Mouse (Mus musculus) CH12.LX (cell line): ENCODE data around the gene Ahrr. TPM values are rescaled to one million over a fixed set of nuclear protein-coding genes. Genes with fewer than 3 reads are reported as not detected.

Experiments used
- DNase-seq: peaks from one replicate; pipeline ENCODE4 v3.0.0-alpha.2; 2013; ENCODE audit errors: extremely low read depth
- H3K27ac ChIP-seq: 2 replicates; pipeline ENCODE4 v1.5.1; 2012; ENCODE audit warnings: low read depth, mild to moderate bottlenecking, control low read depth, moderate library complexity; ENCODE audit not compliant: insufficient read depth
- H3K27me3 ChIP-seq: replicated peaks from 2 replicates; pipeline ENCODE3; 2012; ENCODE audit warnings: inconsistent platforms
- H3K36me3 ChIP-seq, 2 experiments: replicated peaks in 1 of 2; 2 replicates each; pipeline versions ENCODE3 to v1.6.1; 2012; ENCODE audit warnings: inconsistent platforms in 1 of 2, low read length in 1 of 2, mild to moderate bottlenecking in 1 of 2, mixed read lengths in 1 of 2, moderate library complexity in 1 of 2; ENCODE audit not compliant: control insufficient read depth in 1 of 2, insufficient read depth in 1 of 2
- H3K4me1 ChIP-seq, 2 experiments: 2 replicates each; pipeline ENCODE4 v1.6.1; 2012; ENCODE audit warnings: inconsistent platforms in 1 of 2, moderate library complexity in 1 of 2; ENCODE audit not compliant: insufficient read depth in 2 of 2, control insufficient read depth in 1 of 2
- H3K4me2 ChIP-seq: 2 replicates; pipeline ENCODE4 v1.6.1; 2012; ENCODE audit warnings: low read depth, mild to moderate bottlenecking, control low read depth; ENCODE audit not compliant: poor library complexity, insufficient read depth, severe bottlenecking
- H3K4me3 ChIP-seq, 3 experiments: fragments of 150-350 bp in 1 of 3; sonication (generic) in 1 of 3; replicated peaks in 1 of 3; 2 replicates each; pipeline versions ENCODE3 to v1.5.1; 2011 to 2012; ENCODE audit warnings: low read depth in 2 of 3, low read length in 2 of 3, mild to moderate bottlenecking in 2 of 3, moderate library complexity in 2 of 3, control low read depth in 1 of 3, improper control_type of control experiment in 1 of 3, inconsistent platforms in 1 of 3, mixed read lengths in 1 of 3; ENCODE audit not compliant: poor library complexity in 1 of 3
- H3K79me2 ChIP-seq: replicated peaks from 2 replicates; pipeline ENCODE4 v1.6.1; 2012; ENCODE audit warnings: mild to moderate bottlenecking, moderate library complexity; ENCODE audit not compliant: control insufficient read depth, poor library complexity, insufficient read depth, severe bottlenecking; ENCODE audit errors: extremely low read depth
- H3K9ac ChIP-seq: 2 replicates; pipeline ENCODE4 v1.6.1; 2012; ENCODE audit warnings: low read depth, mild to moderate bottlenecking, control low read depth, moderate library complexity; ENCODE audit not compliant: insufficient read depth
- H3K9me3 ChIP-seq: replicated peaks from 2 replicates; pipeline ENCODE3; 2012; ENCODE audit warnings: low read length, inconsistent platforms, mixed read lengths
- BHLHE40 ChIP-seq: IDR thresholded peaks from 2 replicates; pipeline ENCODE4 v1.6.1; 2011; ENCODE audit warnings: mild to moderate bottlenecking, low read depth, low read length, improper control_type of control experiment
- CHD1 ChIP-seq: IDR thresholded peaks from 2 replicates; pipeline ENCODE4 v1.6.1; 2012; ENCODE audit warnings: low read depth, low read length, improper control_type of control experiment, inconsistent platforms
- CHD2 ChIP-seq: IDR thresholded peaks from 2 replicates; pipeline ENCODE4 v1.6.1; 2011; ENCODE audit warnings: low read length, improper control_type of control experiment
- CTCF ChIP-seq, 2 experiments: IDR thresholded peaks in 1 of 2; conservative IDR thresholded peaks in 1 of 2; 2 replicates each; pipeline ENCODE4 v1.5.1; 2011 to 2012; ENCODE audit warnings: low read depth in 2 of 2, low read length in 2 of 2, improper control_type of control experiment in 1 of 2, inconsistent platforms in 1 of 2, mild to moderate bottlenecking in 1 of 2, moderate library complexity in 1 of 2
- E2F4 ChIP-seq: IDR thresholded peaks from 2 replicates; pipeline ENCODE4 v1.6.1; 2011; ENCODE audit warnings: low read depth, low read length, improper control_type of control experiment; ENCODE audit not compliant: insufficient replicate concordance
- ETS1 ChIP-seq: conservative IDR thresholded peaks from 2 replicates; pipeline ENCODE4 v1.6.1; 2012; ENCODE audit warnings: low read depth, mild to moderate bottlenecking, inconsistent platforms, low read length, improper control_type of control experiment, moderate library complexity
- GABPA ChIP-seq: IDR thresholded peaks from 2 replicates; pipeline ENCODE4 v1.6.1; 2012; ENCODE audit warnings: low read depth, low read length, improper control_type of control experiment, inconsistent platforms; ENCODE audit not compliant: insufficient replicate concordance
- IRF4 ChIP-seq: IDR thresholded peaks from 2 replicates; pipeline ENCODE4 v1.6.1; 2014; ENCODE audit warnings: low read depth, mild to moderate bottlenecking, inconsistent platforms, low read length, improper control_type of control experiment
- JUN ChIP-seq: IDR thresholded peaks from 2 replicates; pipeline ENCODE4 v1.6.1; 2011; ENCODE audit warnings: low read depth, mild to moderate bottlenecking, low read length, improper control_type of control experiment, moderate library complexity; ENCODE audit not compliant: insufficient read depth
- JUND ChIP-seq: conservative IDR thresholded peaks from 2 replicates; pipeline ENCODE4 v1.6.1; 2011; ENCODE audit warnings: low read depth, low read length, improper control_type of control experiment
- KAT2A ChIP-seq: IDR thresholded peaks from 2 replicates; pipeline ENCODE4 v1.6.1; 2012; ENCODE audit warnings: low read length, improper control_type of control experiment, inconsistent platforms; ENCODE audit not compliant: insufficient replicate concordance
- MAFK ChIP-seq: IDR thresholded peaks from 2 replicates; pipeline ENCODE4 v1.6.1; 2011; ENCODE audit warnings: low read length, improper control_type of control experiment; ENCODE audit not compliant: insufficient replicate concordance
- MAZ ChIP-seq: IDR thresholded peaks from 2 replicates; pipeline ENCODE4 v1.6.1; 2012; ENCODE audit warnings: low read depth, mild to moderate bottlenecking, inconsistent platforms, low read length, improper control_type of control experiment, moderate library complexity
- MYC ChIP-seq: IDR thresholded peaks from 2 replicates; pipeline ENCODE4 v1.6.1; 2011; ENCODE audit warnings: low read depth, mild to moderate bottlenecking, improper control_type of control experiment, low read length
- NELFE ChIP-seq: IDR thresholded peaks from 2 replicates; pipeline ENCODE4 v1.6.1; 2011; ENCODE audit warnings: low read depth, low read length, improper control_type of control experiment
- NRF1 ChIP-seq: IDR thresholded peaks from 2 replicates; pipeline ENCODE4 v1.6.1; 2014; ENCODE audit warnings: low read depth, mild to moderate bottlenecking, inconsistent platforms, low read length, improper control_type of control experiment, moderate library complexity
- PAX5 ChIP-seq: IDR thresholded peaks from 2 replicates; pipeline ENCODE4 v1.6.1; 2012; ENCODE audit warnings: low read length, inconsistent platforms, mixed read lengths
- POLR2A ChIP-seq: IDR thresholded peaks from 2 replicates; pipeline ENCODE4 v1.6.1; 2011; ENCODE audit warnings: low read depth, mild to moderate bottlenecking, improper control_type of control experiment, low read length
- POLR2AphosphoS2 ChIP-seq: IDR thresholded peaks from 2 replicates; pipeline ENCODE4 v1.6.1; 2011; ENCODE audit warnings: low read depth, low read length, improper control_type of control experiment
- RAD21 ChIP-seq: IDR thresholded peaks from 2 replicates; pipeline ENCODE4 v1.6.1; 2011; ENCODE audit warnings: low read depth, mild to moderate bottlenecking, low read length, improper control_type of control experiment, moderate library complexity
- RCOR1 ChIP-seq: conservative IDR thresholded peaks from 2 replicates; pipeline ENCODE4 v1.6.1; 2012; ENCODE audit warnings: low read depth, mild to moderate bottlenecking, inconsistent platforms, low read length, improper control_type of control experiment
- SIN3A ChIP-seq: IDR thresholded peaks from 2 replicates; pipeline ENCODE4 v1.6.1; 2012; ENCODE audit warnings: low read length, improper control_type of control experiment, inconsistent platforms
- SMC3 ChIP-seq: IDR thresholded peaks from 2 replicates; pipeline ENCODE4 v1.6.1; 2011; ENCODE audit warnings: low read depth, low read length, improper control_type of control experiment
- TBP ChIP-seq: conservative IDR thresholded peaks from 2 replicates; pipeline ENCODE4 v1.6.1; 2011; ENCODE audit warnings: low read depth, low read length, improper control_type of control experiment
- UBTF ChIP-seq: IDR thresholded peaks from 2 replicates; pipeline ENCODE4 v1.6.1; 2012; ENCODE audit warnings: low read depth, mild to moderate bottlenecking, inconsistent platforms, low read length, improper control_type of control experiment, moderate library complexity
- USF1 ChIP-seq: IDR thresholded peaks from 2 replicates; pipeline ENCODE4 v1.6.1; 2014; ENCODE audit warnings: low read depth, mild to moderate bottlenecking, inconsistent platforms, low read length, improper control_type of control experiment
- USF2 ChIP-seq: conservative IDR thresholded peaks from 2 replicates; pipeline ENCODE4 v1.6.1; 2011; ENCODE audit warnings: low read depth, low read length, improper control_type of control experiment
- ZC3H11A ChIP-seq: IDR thresholded peaks from 2 replicates; pipeline ENCODE4 v1.6.1; 2012; ENCODE audit warnings: low read depth, mild to moderate bottlenecking, inconsistent platforms, low read length, improper control_type of control experiment
- ZMIZ1 ChIP-seq: IDR thresholded peaks from 2 replicates; pipeline ENCODE4 v1.6.1; 2012; ENCODE audit warnings: low read depth, mild to moderate bottlenecking, inconsistent platforms, low read length, improper control_type of control experiment
- ZNF384 ChIP-seq: IDR thresholded peaks from 2 replicates; pipeline ENCODE4 v1.6.1; 2012; ENCODE audit warnings: low read depth, low read length, improper control_type of control experiment, inconsistent platforms
- dilution Hi-C: fragments of 300-500 bp; cut with MboI; formaldehyde crosslinking; loops from 2 replicates; pipeline ENCODE4 v1.14.3; 2020; ENCODE audit warnings: low sequenced_read_pairs; ENCODE audit not compliant: extremely low pct_unique_long_range_greater_than_20kb, extremely low pct_ligation_motif_present
- in situ Hi-C: fragments of 300-500 bp; cut with MboI; formaldehyde crosslinking; loops from 3 replicates; pipeline ENCODE4 v1.14.3; 2019; ENCODE audit warnings: low sequenced_read_pairs, low pct_ligation_motif_present, low pct_unique_long_range_greater_than_20kb, mixed read lengths
- polyA plus RNA-seq: library from polyadenylated mRNA; unstranded; fragments of >175 nt; gene quantifications from 2 replicates; pipeline ENCODE4 v1.2.1, GENCODE M21; 2012; ENCODE audit warnings: low read depth; ENCODE audit not compliant: insufficient read length
- total RNA-seq, 2 experiments: library from RNA; depleted of rRNA; stranded (reverse); fragments of 300-350 nt in 1 of 2; fragments of >200 nt in 1 of 2; gene quantifications; 2 replicates each; pipeline ENCODE4 v1.2.3; 2012 to 2014

Ahrr gene
- total and polyA plus RNA-seq, 3 experiments: 0.90 to 1.0 (median 1.0) TPM

DNA sequence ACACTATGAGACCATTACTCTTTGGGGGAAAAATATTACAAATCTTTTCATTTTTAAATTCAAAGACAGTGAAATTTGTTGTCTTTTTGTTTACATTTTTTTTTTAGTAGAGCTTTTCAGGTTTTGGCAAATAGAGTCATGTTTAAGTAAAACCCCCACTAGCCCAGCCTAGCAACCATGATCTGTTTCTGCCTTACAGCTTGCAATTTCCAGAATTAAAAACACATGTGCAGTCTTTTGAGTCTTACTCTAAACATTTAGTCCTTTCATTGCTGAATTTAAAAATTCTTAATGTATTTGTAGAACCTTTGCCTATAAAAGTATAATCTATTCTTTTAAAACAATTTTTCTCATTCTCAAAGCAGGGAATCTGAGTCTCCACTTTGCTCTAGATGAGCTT lies 37.2 kb upstream of the Ahrr start:
- TF ChIP-seq USF1 (no peak), BHLHE40 (no peak), KAT2A (no peak), CTCF (conservative IDR thresholded peaks at IDR 0.05 in 1 of 2, IDR thresholded peaks at IDR 0.05 in 1 of 2; ENCODE audit: low read depth in 2 of 2, low read length in 2 of 2) (no peak), ZNF384 (no peak), POLR2A (no peak), JUND (no peak), MAFK (no peak), CHD2 (no peak)
- no peak overlapping the region for H3K27ac ChIP-seq
- H3K4me2 ChIP-seq: no peak overlapping the region
- in situ Hi-C loops (loop anchor here (25.0 kb wide), 1 partner anchor 183 kb away; no protein-coding TSS in a partner anchor), dilution Hi-C loops (no loop called here)
- DNase-seq: no peak
- peaks cover 58 to 75% of the 10 kb centered on the region in 2 experiments for H3K36me3 ChIP-seq
- H3K79me2 ChIP-seq: no peaks in the 10 kb centered on the region
- no peaks in the 10 kb centered on the region for H3K4me1 ChIP-seq
- H3K27me3 ChIP-seq: no peaks in the 10 kb centered on the region
- H3K4me3 ChIP-seq: no peak overlapping the region
- H3K9me3 ChIP-seq: no peaks in the 10 kb centered on the region
- H3K9ac ChIP-seq: no peak overlapping the region

DNA sequence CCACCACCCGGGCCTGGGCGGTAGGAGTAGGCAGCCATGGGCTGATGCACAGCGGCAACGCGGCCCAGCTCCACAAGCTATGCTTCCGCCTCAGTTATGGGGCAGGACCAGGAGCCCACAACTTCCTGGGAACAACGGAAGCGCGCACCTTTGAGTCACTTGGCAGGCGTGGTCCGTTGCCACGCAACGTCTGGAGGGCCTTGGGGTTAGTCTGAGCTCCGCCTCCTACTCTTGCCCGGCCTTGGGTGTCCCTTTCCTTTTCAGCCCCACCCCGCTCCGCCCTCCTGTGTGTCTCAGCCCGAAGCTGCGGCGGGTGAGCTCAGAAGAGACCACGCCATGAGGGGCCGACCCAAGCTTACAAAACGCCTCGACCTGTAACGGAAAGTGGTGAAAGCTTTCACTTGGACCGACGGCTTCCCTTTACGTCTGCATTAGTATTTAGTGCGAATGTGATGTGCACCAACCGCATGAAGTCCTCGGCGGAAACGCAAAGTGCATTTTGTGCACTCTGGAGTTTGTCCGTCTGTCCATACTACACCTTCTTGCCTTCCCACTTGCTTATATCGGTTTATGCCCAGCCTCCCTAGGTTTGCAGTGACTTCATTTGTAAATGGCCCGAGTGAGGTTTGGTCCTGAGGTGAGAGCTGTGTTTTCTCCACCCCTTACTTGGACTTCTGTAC lies 25.2 kb upstream of the Ahrr start, which contains the start of gene Pdcd6:
Gene Pdcd6, minus strand, starts transcription at position 411 of the 680 bp plus-strand sequence.
- Histone ChIP-seq H3K9ac (peak within 1 kb of the TSS; percentile 73), H3K4me1 (peaks cover 0 to 25% of the 10 kb centered on the region in 2 experiments; a peak in 2 of 4 replicates), H3K27me3 (no peaks in the 10 kb centered on the region), H3K9me3 (no peaks in the 10 kb centered on the region), H3K4me3 (peak within 1 kb of the TSS; percentile 84 to 97 (median 90)), H3K79me2 (peaks cover 23% of the 10 kb centered on the region), H3K4me2 (peak within 1 kb of the TSS; percentile 73), H3K27ac (peak within 1 kb of the TSS; percentile 40; the same call in 1 of the 2 replicates), H3K36me3 (peaks cover 23 to 52% of the 10 kb centered on the region in 2 experiments)
- in situ Hi-C loops (no loop called here), dilution Hi-C loops (no loop called here)
- peak; percentile 99 for DNase-seq
- no peak for TF ChIP-seq RCOR1
- no peak for TF ChIP-seq IRF4
- no peak for TF ChIP-seq CHD2
- peak; percentile 85 for TF ChIP-seq SIN3A
- no peak for TF ChIP-seq PAX5
- TF ChIP-seq CHD1: no peak
- TF ChIP-seq JUN: no peak
- TF ChIP-seq POLR2AphosphoS2: peak; percentile 83
- peak; percentile 87 for TF ChIP-seq POLR2A
- no peak for TF ChIP-seq BHLHE40
- peak; percentile 44; the same call in 1 of the 2 replicates for TF ChIP-seq KAT2A
- no peak for TF ChIP-seq MAZ
- peak; percentile 66 for TF ChIP-seq TBP
- no peak for TF ChIP-seq E2F4
- TF ChIP-seq RAD21: no peak
- no peak for TF ChIP-seq ZNF384
- TF ChIP-seq MAFK: no peak
- no peak for TF ChIP-seq USF1
- TF ChIP-seq SMC3: no peak
- TF ChIP-seq GABPA: no peak
- TF ChIP-seq UBTF: no peak
- 0 out of 2 replicates have a peak, but pooled peaks have one; percentile 6 for TF ChIP-seq NRF1
- TF ChIP-seq ETS1: no peak
- TF ChIP-seq NELFE: peak; percentile 74
- TF ChIP-seq MYC: peak; percentile 63; the same call in 1 of the 2 replicates
- TF ChIP-seq ZMIZ1: no peak; the same call in 1 of the 2 replicates
- TF ChIP-seq ZC3H11A: no peak
- no peak for TF ChIP-seq JUND
- TF ChIP-seq USF2: no peak
